Mouse (Mus musculus): Measurements from ENCODE around the gene Ephb6.
"Not testable (repeated sequence)": the region's sequence is repeated elsewhere in the genome, so short reads cannot be mapped to it uniquely, and the experiment has no call there.

Gene Ephb6

DNA sequence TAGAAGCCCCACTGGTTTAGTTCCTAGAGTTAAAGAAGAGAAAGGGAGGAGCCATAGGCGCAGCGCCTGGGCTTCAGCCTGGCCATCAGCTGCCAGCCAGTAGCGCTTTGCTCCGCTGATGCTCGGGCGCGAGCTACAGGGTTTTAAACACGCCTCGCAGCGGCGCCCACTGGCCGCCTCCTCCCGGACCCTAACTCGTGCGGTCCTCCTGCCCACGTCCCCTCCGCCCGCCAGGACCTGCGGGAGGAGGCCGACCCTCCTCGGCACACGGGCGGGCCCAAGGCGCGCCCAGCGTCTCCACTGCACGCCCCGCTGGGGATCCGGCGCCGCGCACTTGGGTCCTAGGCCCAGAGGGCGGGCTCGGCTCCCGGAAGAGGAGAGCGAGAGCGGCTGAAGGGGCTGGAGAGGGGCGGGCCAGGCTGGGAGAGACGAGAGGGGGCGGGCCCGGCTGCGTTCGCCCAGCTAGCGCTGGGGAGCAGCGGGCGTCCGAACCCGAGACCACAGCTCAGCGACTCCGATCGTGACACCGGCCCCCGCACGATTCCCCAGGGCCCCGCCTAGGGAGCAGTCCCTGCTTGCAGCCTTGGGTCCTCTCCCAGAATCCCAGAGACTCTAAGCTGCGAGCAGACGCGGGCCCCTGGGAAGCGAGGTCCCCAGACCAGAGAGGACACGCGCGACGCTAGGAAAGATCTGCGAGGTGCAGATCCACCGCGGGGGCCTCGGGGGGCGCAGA, at the start of gene Ephb6:
Gene Ephb6, plus strand, starts transcription at position 422 of the 733 bp plus-strand sequence.
- DNase-seq (ENCODE audit: low spot score in 2 of 2): peak; percentile 51

DNA sequence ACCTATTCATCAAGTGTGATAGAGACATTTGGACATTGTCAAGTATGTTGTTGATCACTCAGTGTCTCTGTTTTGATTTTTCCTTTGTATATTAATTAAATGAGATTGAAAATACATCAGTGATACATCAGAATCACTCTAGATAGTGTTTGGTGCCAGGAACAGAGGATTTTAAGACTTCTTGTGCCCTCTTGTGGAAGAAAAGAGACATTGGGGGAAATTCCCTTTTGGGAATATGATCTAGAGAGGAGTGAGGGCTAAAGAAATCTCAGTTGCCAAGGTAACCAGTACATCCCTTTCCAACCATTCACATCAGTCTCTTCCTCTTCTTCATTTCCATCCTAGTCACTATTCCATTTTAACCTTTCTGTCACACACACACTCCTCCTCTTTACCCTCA, 48.9 kb upstream of the Ephb6 start:
- no peak for DNase-seq (ENCODE audit: low spot score in 2 of 2)

DNA sequence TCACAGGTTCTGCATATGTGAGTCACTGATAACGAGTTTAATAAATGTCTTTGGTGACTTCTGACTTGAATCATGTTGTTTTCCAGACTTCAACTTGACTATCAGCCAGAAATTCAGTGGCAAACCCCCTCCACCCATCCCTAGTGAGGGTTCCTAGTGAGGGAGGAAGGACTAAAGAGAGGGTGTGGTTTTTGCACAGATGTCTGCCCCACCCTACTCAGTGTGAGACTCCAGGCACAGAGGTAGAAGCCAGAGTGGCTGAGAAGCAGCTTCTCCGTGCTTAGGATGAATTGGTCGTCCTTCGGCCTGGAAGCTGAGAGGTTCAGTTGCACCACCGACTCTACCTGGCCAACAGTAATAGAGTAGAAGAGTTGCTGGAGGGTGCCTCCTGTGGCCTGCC, 47.8 kb upstream of the Ephb6 start:
- DNase-seq (ENCODE audit: low spot score in 2 of 2): no peak

DNA sequence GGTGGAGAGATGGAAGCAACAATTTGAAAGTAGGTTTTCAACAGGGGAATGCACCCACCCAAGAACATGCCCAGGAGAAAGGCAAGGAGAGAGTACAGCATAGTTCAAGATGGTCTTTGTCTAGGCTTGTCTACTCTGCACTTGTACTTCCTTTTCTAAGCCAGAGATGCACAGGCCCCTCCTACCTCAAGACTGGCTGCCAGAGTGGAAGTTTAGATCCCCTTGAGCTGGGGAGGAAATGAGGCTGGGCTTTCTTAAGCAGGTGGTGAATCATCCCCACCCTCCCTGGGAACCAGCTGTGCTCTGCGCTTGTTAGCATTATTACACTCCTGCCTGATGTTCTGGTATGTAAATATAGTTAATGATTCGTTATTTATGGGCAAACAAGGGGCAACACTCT, 47.0 kb upstream of the Ephb6 start:
- DNase-seq (ENCODE audit: low spot score in 2 of 2): no peak

DNA sequence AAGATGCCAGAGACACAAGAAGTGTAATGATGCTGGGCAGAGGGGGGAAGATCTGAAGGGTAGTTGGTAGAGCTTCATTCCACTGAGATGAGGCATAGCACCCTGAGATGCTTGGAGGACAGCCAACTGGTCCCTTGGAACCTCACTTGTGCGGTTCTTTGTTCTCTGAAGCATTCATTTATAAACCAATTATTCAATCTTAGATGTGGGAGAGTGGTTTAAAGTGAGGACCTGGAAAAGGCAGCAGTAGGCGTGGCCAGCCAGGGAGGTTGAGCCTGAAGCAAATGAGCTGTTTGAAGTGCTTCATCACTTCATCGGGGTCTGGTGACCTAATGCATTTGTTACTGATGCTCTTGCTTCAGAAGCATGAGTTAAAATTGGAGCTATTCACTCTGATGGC, 46.0 kb upstream of the Ephb6 start:
- no peak for DNase-seq (ENCODE audit: low spot score in 2 of 2)

DNA sequence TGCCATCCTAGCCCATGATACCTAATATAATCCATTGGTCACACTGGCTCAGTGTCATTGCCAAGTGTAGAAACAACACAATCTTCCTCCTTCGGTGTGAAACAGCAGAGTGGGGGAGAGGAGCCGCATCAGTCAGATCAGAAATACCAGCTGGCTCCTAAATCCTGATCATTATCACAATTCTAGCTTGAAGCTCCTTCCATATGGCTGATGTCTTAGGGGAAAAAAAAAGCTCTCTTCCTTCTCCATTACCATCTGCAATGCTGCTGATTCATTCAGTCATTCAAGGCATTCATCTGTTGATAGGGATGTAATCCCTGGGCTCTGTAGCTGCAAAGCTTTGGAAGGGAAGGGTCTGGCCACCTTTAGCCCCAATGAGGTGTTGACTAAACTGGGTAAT, 45.0 kb upstream of the Ephb6 start:
- no peak for DNase-seq (ENCODE audit: low spot score in 2 of 2)

DNA sequence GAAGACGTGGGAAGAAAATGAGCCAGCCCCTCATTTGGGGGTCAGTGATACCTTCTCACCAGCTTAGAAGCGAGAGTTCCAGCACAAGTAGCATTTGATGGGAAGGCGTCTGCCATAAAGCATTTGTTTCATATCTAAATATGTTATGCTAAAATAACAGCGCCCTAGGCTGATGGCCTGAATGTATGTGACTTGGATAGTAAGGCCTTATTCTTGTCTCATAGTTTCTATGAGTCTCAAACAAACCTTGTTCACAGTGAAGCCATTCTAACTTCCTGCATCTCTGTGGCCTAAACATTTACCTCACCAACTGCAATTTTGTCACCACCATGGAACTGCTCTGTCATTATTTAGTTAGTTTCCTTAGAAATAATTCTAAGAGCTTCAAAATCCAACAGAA, 42.7 kb upstream of the Ephb6 start:
- no peak for DNase-seq (ENCODE audit: low spot score in 2 of 2)

DNA sequence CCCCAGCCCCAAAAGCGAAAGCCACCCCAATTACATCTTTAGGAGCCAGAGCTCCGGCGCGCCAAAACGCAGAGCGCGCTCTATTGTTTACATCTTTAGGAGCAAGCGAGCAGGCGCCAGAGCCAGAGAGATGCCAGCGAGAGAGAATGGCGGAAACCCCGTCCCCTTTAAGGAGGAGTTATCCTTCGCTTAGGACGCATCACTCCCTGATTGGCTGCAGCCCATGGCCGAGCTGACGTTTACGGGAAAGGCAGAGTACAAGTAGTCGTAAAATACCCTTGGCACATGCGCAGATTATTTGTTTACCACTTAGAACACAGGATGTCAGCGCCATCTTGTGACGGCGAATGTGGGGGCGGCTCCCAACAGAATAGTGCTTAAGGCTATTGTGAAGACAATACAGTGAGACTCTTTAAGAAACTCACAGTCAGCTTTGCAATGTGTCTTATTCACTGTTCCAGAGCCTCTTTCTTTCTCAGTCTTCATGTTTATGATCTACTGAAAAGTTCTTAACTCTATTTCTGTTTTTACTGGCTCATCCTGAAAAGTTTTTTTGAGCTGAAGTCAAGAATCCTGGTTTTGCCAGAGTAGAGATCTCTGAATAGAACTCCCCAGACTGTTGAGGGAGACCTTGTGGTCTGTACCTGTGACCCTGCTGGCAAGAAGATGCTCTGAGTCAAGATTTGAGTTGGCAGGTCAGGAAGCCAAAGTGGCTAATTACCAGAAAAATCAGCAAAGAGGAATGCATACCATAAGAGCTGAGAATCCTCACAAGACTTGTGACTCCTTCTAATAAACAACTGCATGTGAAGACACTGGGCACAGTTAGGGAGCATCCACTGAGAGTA, 42.0 kb upstream of the Ephb6 start:
- DNase-seq (ENCODE audit: low spot score in 2 of 2): not testable (repeated sequence)

DNA sequence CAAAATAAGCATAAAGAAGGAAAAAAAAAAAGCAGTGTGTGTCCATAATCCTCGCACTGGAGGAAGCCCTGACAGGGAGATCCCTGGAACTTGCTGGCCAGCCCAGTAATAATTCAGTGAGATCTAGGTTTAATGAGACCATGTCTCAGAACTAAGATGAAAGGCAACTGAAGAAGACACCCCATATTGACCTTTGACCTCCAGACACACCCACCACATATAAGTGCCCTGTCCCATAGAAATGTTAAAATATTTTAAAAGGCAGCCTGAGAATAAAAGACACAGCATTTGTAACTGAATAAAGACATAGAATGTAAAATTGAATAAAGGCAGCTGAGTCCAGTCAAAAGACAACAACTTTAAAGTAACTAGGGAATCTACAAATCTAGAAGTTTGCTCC, 40.0 kb upstream of the Ephb6 start:
- DNase-seq (ENCODE audit: low spot score in 2 of 2): no peak

DNA sequence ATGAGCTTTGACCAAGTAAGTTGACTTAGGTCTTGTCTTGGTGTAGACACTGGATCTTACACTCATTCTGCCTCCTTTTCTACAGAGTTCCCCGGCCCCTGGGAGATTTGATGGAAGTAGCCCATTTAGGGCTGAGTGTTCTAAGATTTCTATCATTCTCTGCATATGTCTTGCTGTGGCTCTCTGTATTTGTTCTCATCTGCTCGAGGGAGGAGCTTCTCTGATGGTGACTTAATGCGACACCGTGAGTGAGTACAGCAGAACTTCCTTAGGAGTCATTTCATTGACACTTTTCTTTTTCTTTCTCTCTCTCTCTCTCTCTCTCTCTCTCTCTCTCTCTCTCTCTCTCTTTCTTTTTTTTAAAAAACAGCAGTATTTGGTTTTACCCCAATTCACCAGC, 38.3 kb upstream of the Ephb6 start:
- no peak for DNase-seq (ENCODE audit: low spot score in 2 of 2)

DNA sequence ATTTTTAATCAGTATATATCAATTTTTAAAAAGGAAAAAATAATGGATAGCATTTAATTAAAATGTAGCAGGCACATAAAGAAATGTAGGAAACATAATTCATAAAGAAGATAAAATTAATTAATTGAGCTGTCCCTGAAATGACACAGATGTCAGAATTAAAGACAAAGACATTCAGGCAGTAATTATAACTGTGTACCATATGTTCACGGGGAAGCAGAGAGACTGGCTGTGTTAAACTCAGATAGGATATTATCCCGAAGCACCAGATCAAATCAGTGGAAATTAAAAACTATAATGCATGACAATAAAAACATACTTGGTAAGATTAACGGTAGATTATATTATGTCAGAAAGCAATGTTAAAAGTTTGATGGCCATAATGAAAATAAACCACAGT, 36.2 kb upstream of the Ephb6 start:
- DNase-seq (ENCODE audit: low spot score in 2 of 2): no peak

DNA sequence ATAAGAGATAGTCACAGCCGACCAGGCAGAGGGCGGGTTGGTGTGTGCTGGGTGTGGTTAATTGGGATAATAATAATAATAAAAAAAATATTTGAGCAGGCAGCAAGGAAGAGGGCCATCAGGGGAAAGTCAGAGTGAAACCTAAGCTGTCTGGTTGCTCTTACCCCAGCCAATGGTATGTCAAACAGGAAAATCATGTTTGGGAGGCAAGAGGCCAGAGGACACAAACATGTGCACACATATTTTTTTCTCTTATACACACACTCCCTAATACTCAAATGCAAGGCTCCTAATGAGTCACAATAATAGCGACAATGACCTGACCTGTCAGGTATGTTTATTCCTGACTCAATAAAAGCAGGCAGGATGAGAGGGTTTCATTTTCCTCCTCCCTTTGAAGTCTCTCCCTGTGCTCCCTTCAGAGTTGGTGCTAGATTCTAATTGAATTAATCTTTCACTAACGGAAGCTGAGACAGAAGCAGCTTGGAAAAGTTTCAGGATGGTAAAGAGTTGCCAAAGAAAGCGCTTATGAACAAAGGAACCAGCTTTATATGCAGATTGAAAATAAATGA, 28.7 kb upstream of the Ephb6 start:
- DNase-seq (ENCODE audit: low spot score in 2 of 2): no peak

DNA sequence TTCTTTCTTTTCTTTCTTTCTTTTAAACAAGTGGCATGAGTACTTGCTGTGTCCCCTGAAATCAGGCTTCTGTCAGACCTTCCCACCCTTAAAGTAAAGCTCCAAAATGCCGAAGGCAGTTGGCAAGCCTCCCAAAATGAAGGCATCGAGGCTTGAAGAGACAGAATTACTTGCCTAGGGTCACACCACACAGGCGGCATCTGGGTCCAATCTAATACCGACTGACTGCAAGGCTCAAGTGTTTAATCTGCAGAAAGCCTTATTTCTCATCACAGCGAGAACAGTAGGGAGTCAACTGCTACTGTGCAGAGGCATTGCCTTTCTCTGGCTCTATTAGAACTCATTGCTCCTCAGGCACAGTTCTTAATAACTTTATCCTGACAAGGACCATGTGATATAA, 28.0 kb upstream of the Ephb6 start:
- DNase-seq (ENCODE audit: low spot score in 2 of 2): no peak

DNA sequence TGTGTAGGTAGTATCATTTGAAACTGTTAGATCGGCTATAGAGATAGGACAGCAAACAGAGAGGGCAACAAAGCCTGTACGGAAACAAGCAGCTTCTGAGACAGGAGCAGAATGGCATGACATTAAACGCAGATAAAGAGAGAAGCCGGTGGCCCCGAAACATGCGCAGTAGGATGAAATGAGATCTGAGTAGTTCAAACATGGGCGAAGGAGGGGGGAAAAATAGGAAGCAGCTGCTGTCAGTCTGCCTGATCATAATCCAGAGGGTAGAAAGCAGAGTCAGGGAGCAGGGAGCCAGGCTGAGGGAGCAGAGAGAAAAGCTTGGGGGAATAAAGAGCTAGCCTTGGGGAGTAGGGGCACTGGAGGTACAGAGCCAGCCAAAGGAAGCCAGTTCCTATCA, 24.0 kb upstream of the Ephb6 start:
- DNase-seq (ENCODE audit: low spot score in 2 of 2): no peak

DNA sequence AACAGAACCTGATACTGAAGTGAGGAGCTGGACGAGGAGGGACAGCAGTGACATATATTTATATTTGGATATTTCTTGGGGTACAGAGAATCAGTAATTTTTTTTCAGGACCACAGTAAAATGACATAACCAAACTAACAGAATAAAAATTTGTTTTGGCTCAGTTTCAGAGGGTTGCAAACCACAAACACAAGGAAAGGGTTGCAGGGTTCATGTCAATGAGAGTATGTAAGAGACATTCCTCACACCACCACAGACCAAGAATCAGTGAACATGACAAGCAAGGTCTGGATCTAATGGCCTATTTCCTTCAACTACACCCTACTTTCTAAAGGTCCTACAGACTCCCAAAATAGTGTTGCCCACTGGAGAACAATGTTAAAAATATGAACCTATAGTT, 23.1 kb upstream of the Ephb6 start:
- DNase-seq (ENCODE audit: low spot score in 2 of 2): no peak

DNA sequence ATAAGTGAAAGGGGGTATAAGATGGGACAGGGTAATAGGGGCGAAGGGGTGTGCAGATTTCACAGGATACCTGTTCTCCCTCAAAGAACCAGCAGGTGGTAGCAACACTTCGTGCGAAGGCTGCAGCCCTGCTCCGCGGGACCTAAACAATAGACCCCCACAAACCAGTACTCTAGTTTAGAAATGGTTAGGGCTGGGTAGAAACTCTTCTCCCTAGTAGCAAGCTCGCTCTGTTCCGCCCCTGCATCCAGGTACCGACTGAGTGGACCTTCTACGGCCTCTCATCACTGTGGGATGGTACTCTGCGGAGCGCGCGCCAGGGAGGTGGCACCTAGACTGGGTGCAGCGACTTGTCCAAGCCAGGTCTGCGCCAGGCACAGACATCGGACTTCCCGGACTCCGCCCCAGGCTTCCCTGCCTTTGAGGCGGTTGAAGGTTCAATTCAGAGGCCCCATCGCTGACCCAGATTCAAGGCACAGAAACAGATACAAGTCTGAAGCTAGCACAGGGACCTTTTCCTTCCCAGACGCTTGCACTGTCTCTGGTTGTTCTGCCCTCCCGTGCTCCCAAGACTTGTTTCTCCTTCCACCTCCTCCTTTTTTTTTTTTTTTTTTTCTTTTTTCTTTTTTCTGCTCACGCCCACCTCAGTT, 756 bp upstream of the Ephb6 start:
- DNase-seq (ENCODE audit: low spot score in 2 of 2): no peak

DNA sequence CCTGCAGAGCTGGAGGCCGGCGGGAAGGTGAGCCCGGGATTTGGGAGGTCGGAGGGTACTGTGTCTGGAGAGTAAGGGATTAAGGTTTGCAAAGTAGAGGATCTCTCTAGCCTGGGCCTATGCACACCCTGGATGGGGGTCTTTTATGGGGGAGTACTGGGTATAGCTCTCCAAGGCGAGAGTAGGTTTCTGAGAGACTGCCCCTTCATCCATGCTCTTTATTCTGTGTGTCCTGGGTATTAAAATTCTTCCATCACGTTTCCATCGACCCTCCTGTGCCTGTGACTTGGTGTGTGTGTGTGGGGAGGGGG, 467 bp downstream of the Ephb6 start:
- no peak for DNase-seq (ENCODE audit: low spot score in 2 of 2)

DNA sequence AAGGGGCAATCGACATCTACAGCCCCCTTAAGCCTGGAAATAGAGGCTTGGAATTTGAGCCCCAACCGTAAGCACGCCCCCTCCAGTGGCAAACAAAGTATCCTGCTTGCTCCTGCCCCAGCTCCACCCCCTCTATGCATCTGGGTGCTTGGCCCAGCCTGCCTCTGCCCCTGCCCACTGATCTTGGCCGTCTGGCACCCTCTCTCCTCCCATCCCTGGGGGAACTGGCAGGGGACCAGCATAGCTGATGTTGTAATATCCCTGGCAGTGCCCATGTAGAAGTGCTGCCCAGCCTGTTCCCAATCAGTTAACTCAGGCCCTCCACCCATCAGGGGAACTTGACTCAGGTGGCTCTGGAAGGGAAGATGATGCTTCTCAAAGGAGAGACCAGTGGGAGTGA, 932 bp downstream of the Ephb6 start:
- DNase-seq (ENCODE audit: low spot score in 2 of 2): peak in 1 of 2 experiments; percentile 14

DNA sequence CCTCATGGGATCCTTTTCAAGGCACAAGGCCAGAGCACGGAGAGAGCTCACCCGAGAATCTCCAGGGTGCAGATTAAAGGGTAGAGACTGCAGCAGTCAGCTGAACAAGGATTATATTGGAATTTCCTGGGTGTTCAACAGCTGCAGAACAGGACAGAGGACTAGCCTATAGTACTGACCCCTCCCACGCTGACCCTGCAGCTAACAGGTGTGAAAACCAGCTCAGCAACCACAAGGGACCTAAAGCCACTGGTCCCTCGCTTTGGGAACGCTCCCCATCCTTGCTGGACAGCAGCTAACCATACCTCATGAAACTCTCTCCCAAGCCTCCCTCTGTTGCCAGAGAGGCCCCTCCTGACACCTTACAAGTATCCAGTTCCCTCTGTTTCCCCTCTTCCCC, 2.4 kb downstream of the Ephb6 start:
- no peak for DNase-seq (ENCODE audit: low spot score in 2 of 2)

DNA sequence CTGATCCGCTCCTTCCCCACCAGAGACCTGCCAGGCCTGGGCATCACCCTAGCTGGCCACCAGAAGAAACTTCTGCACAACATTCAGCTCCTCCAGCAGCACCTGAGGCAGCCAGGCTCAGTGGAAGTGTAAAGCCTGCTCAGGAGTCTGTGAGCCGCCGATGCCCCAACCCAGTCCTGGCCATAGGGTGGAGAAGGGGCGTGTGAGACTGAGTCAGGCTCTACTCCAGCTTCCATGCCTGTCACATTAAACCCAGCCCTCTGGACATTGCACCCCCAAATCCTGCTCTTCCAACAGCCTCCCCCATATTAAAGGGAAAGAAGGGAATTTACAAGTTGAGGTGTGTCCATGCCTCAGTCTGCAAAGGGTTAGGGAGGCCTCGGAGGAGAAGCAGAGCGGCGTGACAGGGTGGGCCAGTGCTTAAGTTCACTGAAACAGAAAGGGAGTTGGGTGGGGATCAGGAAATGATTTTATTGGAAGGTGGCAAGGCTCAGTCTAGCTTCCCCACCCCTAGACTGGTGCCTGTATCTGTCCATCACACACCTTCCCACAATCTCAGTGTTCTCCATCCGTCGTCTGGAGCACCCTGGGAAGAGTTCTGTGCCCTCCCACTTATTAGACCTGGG, 15.0 kb downstream of the Ephb6 start:
- no peak for DNase-seq (ENCODE audit: low spot score in 2 of 2)

DNA sequence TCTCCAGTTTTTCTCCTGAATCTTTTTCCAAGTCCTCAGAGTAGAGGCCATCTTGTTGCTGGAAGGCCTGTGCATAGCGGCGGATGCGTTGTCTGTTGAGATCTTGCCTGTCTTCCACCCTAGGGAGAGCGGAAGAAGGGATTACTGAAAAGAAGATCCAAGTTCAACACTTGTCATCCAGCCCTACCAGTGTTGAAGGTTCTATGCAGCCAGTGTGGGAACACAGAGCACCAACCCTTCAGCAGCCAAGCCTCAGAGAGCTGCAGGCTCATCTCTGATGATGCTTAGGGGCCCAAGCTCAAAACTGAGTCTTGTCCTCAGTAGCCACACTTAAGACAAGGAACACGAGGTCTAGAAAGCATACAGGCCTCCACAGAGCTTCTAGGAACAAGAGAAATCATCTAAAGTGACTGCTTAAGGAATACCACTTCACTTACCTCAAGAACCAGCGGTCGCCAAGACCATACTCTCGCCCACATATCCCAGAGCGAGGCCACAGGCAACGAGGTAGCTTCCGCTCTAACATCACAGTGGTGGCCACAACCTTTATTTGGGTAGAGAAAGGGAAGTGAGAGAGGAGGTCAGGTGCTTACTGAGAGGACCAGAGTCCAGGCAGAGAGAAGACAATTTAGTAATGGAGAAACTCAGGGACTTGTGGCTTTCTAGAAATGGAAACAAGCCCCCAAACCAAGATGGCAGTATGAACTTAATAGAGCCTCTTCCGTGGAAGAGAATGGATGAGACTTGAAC, 16.1 kb downstream of the Ephb6 start:
- DNase-seq (ENCODE audit: low spot score in 2 of 2): no peak

DNA sequence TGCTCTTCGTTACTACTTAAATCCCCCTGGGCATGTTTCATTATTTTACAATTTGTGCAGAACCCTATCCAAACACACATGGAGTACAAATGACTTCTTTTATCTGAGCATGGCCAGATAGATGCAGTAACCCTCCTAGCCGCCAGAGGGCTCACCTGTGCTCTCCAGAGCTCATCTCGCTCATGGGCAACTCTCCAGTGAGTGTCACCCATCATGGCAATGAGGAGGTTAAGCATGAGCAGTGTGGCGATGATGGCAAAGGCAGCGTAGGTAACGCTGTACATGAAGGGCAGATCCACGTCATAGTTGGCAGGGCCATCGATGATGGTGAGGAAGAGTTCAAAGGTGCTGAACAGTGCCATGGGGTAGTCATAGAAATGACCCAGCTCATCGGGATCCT, 17.4 kb downstream of the Ephb6 start:
- no peak for DNase-seq (ENCODE audit: low spot score in 2 of 2)

Measured in heart, adult 9 months (tissue).